Mouse (Mus musculus): Measurements from ENCODE around the gene Wdr91. TPM values are rescaled to one million over a fixed set of nuclear protein-coding genes. Genes with fewer than 3 reads are reported as not detected.

Gene Wdr91
- polyA plus RNA-seq, 1 experiment from 2014 or later = 15.0 TPM

- Histone ChIP-seq H3K9me3 (ENCODE audit: control insufficient read depth, low read length) (no peaks in the 10 kb centered on the region), H3K27ac (no peak overlapping the region), H3K4me2 (replicated peaks) (no peak overlapping the region), H3K27me3 (ENCODE audit: control insufficient read depth, insufficient read depth, low read length) (no peaks in the 10 kb centered on the region), H3K4me1 (replicated peaks; ENCODE audit: control insufficient read depth, insufficient read depth, low read length) (no peaks in the 10 kb centered on the region), H3K4me3 (replicated peaks; ENCODE audit: low read length) (no peak overlapping the region), H3K9ac (no peak overlapping the region), H3K36me3 (replicated peaks; ENCODE audit: control insufficient read depth, insufficient read depth) (no peaks in the 10 kb centered on the region)
- ATAC-seq (ENCODE audit: low FRiP score) = no peak
- WGBS = 95% methylated on average over 6 of the region's 6 CpGs
- DNase-seq (ENCODE audit: low spot score) = no peak
These were observed 48.3 kb downstream of the Wdr91 start for GRCm38 (mm10) chr6:34862381-34862780.

- ATAC-seq (ENCODE audit: low FRiP score) (no peak), DNase-seq (ENCODE audit: low spot score) (no peak)
- Histone ChIP-seq H3K36me3 (replicated peaks; ENCODE audit: control insufficient read depth, insufficient read depth) (no peaks in the 10 kb centered on the region), H3K27ac (no peak overlapping the region), H3K27me3 (ENCODE audit: control insufficient read depth, insufficient read depth, low read length) (no peaks in the 10 kb centered on the region), H3K4me3 (replicated peaks; ENCODE audit: low read length) (no peak overlapping the region), H3K9ac (no peak overlapping the region), H3K9me3 (ENCODE audit: control insufficient read depth, low read length) (no peaks in the 10 kb centered on the region), H3K4me2 (replicated peaks) (no peak overlapping the region), H3K4me1 (replicated peaks; ENCODE audit: control insufficient read depth, insufficient read depth, low read length) (no peaks in the 10 kb centered on the region)
- 93% methylated on average over 11 of the region's 11 CpGs for WGBS
These were observed 49.1 kb downstream of the Wdr91 start for GRCm38 (mm10) chr6:34861546-34862053.

- Histone ChIP-seq H3K4me3 (replicated peaks; ENCODE audit: low read length) (no peak overlapping the region), H3K36me3 (replicated peaks; ENCODE audit: control insufficient read depth, insufficient read depth) (no peaks in the 10 kb centered on the region), H3K4me2 (replicated peaks) (no peak overlapping the region), H3K4me1 (replicated peaks; ENCODE audit: control insufficient read depth, insufficient read depth, low read length) (no peaks in the 10 kb centered on the region), H3K27me3 (ENCODE audit: control insufficient read depth, insufficient read depth, low read length) (no peaks in the 10 kb centered on the region), H3K27ac (no peak overlapping the region), H3K9ac (no peak overlapping the region), H3K9me3 (ENCODE audit: control insufficient read depth, low read length) (no peaks in the 10 kb centered on the region)
- WGBS = 96% methylated on average over 5 of the region's 5 CpGs
- DNase-seq (ENCODE audit: low spot score) = no peak
- ATAC-seq (ENCODE audit: low FRiP score) = no peak
These were observed 78.3 kb downstream of the Wdr91 start for GRCm38 (mm10) chr6:34832352-34832751.

Other genes with a start within 250 kb of the Wdr91 start
- 11.6 and 12.7 TPM in 2 replicates for gene Agbl3, start 130.4 kb downstream of the Wdr91 start, polyA plus RNA-seq (2014; fragmentation: Nextera tagmentation; extraction: Ambion mirVana)
- 0.78 and 1.4 TPM in 2 replicates for gene Tmem140, start 47.7 kb downstream of the Wdr91 start, polyA plus RNA-seq (2014; fragmentation: Nextera tagmentation; extraction: Ambion mirVana)
- 7.4 and 8.3 TPM in 2 replicates for gene Cyren, start 32.8 kb downstream of the Wdr91 start, polyA plus RNA-seq (2014; fragmentation: Nextera tagmentation; extraction: Ambion mirVana)
- gene Stra8, start 9.3 kb upstream of the Wdr91 start, polyA plus RNA-seq (2014; fragmentation: Nextera tagmentation; extraction: Ambion mirVana) = not detected in 2 replicates
- 0.48 and 0.78 TPM in 2 replicates for gene Slc23a4, start 77.5 kb upstream of the Wdr91 start, polyA plus RNA-seq (2014; fragmentation: Nextera tagmentation; extraction: Ambion mirVana)
- 34.3 and 40.2 TPM in 2 replicates for gene Cnot4, start 222.8 kb upstream of the Wdr91 start, polyA plus RNA-seq (2014; fragmentation: Nextera tagmentation; extraction: Ambion mirVana)